Mouse (Mus musculus) heart, embryonic 16.5 days (tissue): ENCODE measurements around the gene Svs6. TPM values are rescaled to one million over a fixed set of nuclear protein-coding genes. Genes with fewer than 3 reads are reported as not detected.
"Not testable (repeated sequence)": the region's sequence is repeated elsewhere in the genome, so short reads cannot be mapped to it uniquely, and the experiment has no call there.

Experiments
- ATAC-seq: fragments of 200-750 bp; cut with Nextera tagmentation; replicated peaks from 2 replicates; pipeline ENCODE4 v1.8.0; 2017; ENCODE audit warnings: moderate number of reproducible peaks; ENCODE audit not compliant: insufficient read depth, low FRiP score; ENCODE audit errors: extremely low read depth
- H3K27ac ChIP-seq: fragments of 300-500 bp; sonication (generic); 2 replicates; pipeline ENCODE4 v1.5.1; 2014; ENCODE audit warnings: mild to moderate bottlenecking, low read length, control low read depth, moderate library complexity
- H3K27me3 ChIP-seq: fragments of 300-500 bp; sonication (generic); 2 replicates; pipeline ENCODE4 v1.6.1; 2014; ENCODE audit warnings: low read length, mixed read lengths; ENCODE audit not compliant: control insufficient read depth, insufficient read depth
- H3K36me3 ChIP-seq: fragments of 300-500 bp; sonication (generic); 2 replicates; pipeline ENCODE4 v1.6.1; 2014; ENCODE audit not compliant: control insufficient read depth, insufficient read depth
- H3K4me1 ChIP-seq: fragments of 300-500 bp; sonication (generic); 2 replicates; pipeline ENCODE4 v1.6.1; 2014; ENCODE audit warnings: low read length, mixed read lengths; ENCODE audit not compliant: control insufficient read depth, insufficient read depth
- H3K4me2 ChIP-seq: fragments of 300-500 bp; sonication (generic); 2 replicates; pipeline ENCODE4 v1.6.1; 2014; ENCODE audit warnings: low read depth, mild to moderate bottlenecking, control low read depth, low read length
- H3K4me3 ChIP-seq: fragments of 300-500 bp; sonication (generic); 2 replicates; pipeline ENCODE4 v1.5.1; 2014; ENCODE audit warnings: mild to moderate bottlenecking, control low read depth, low read length
- H3K9ac ChIP-seq: fragments of 300-500 bp; sonication (generic); 2 replicates; pipeline ENCODE4 v1.6.1; 2014; ENCODE audit warnings: low read length, control low read depth
- H3K9me3 ChIP-seq: fragments of 300-500 bp; sonication (generic); replicated peaks from 2 replicates; pipeline ENCODE4 v1.6.1; 2016; ENCODE audit warnings: low read length; ENCODE audit not compliant: control insufficient read depth
- WGBS: fragments of 180-500 bp; shearing (Covaris S2); extraction: QIAGEN DNeasy Blood & Tissue Kit; methylation state at CpG from one replicate; pipeline ENCODE4 v1.1.7; 2014; 5-methylcytosine and 5-hydroxymethylcytosine counted together
- polyA plus RNA-seq: library from polyadenylated mRNA; unstranded; fragments of >200 nt; fragmentation: Nextera tagmentation; extraction: Ambion mirVana; gene quantifications from 2 replicates; pipeline ENCODE4 v1.2.1, GENCODE M21; 2015

Gene Svs6
- polyA plus RNA-seq: not detected in 2 replicates

DNA sequence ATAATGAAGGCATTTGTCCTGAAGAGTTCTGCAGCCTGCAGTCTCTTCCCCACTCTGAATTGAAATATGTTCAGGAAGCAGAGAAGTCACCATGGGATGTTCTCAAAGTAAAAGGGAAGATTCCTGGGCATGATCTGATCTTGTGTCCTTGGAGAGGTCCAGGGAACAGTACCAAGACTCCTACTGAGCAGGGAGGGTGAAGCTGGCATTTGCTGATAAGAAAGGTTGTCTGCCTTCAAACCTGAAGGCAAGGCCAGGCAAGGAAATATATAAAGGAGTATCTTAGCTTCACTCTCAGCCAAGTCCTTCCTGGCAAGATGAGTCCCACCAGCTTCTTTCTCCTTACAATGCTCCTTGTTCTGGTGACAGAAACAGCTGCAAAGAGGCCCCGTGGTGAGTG, at the start of gene Svs6:
Svs6 (plus strand) TSS at position 301 of the 400 bp plus-strand sequence.
- not testable (repeated sequence) for ATAC-seq, H3K36me3 ChIP-seq, H3K27me3 ChIP-seq, H3K4me1 ChIP-seq, H3K27ac ChIP-seq, H3K9ac ChIP-seq, H3K4me3 ChIP-seq, H3K4me2 ChIP-seq, H3K9me3 ChIP-seq
- WGBS: 74% methylated on average over 1 of the region's 1 CpGs

DNA sequence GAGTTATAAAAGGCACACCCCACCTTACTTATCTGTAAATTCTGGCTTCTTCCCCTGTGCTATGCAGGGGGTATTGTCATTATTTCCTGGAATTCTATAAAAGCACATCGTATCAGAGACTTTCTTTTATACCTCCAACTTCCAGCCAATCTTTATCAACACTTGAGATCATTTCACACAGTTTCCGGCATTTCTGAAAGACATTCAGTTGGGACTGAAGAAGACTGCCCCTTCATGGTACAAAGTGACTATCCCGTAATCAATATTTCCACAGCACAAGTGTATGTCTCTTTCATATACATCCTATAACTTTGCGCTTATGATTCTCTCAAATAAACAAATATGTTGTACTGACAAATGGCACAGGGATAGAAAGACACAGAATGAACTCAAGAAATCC, 38.2 kb upstream of the Svs6 start, which contains the start of gene Svs4:
Svs4 (minus strand) TSS at position 101 of the 400 bp plus-strand sequence.
- no peak for ATAC-seq
- Histone ChIP-seq H3K4me3 (no peak within 1 kb of the TSS), H3K27ac (no peak within 1 kb of the TSS), H3K4me2 (no peak within 1 kb of the TSS), H3K9me3 (no peaks in the 10 kb centered on the region), H3K27me3 (no peaks in the 10 kb centered on the region), H3K4me1 (no peaks in the 10 kb centered on the region), H3K36me3 (no peaks in the 10 kb centered on the region), H3K9ac (no peak within 1 kb of the TSS)
- WGBS: 79% methylated on average over 4 of the region's 4 CpGs

DNA sequence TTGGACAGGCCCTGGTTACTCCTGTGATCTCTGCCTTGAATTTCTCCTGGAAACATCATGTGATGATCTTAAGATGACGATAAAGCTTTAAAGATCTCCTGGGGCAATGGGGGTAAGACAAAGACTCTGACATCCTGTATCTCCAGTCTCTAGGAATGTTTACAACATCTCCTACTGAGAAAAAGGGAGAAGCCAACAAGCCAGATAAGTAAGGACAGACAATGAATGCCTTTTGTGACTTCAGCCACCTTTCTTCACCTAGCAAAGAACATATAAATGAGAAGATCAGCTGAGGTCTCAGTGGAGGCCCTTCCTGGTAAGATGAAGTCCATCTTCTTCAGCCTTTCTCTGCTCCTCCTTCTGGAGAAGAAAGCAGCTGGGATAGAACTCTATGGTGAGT, 27.6 kb upstream of the Svs6 start, which contains the start of gene Svs3a:
Svs3a (plus strand) TSS at position 301 of the 400 bp plus-strand sequence.
- not testable (repeated sequence) for H3K9ac ChIP-seq, ATAC-seq
- 67% methylated on average over 1 of the region's 1 CpGs for WGBS

DNA sequence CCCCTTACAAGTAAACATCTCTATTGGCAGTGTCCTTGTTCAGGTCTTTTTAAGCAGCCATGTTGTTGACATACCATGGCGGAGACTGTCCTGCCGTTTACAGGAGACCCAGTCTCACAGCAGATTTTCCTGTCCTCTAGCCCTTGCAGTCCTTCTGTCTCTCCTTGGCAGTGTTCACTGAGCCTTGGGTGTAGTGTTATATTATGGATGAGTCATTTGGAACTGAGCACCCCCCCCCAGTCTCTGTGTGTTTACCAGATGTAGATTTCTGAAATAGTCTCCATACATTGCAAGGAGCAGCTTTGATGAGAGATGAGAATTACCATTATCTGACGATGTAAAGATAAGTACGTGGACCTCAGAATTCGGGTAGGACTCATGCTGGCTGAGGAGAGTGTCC, 4.0 kb upstream of the Svs6 start:
- Histone ChIP-seq H3K9me3 (no peaks in the 10 kb centered on the region), H3K4me1 (no peaks in the 10 kb centered on the region), H3K27ac (no peak overlapping the region), H3K9ac (no peak overlapping the region), H3K4me3 (no peak overlapping the region), H3K36me3 (no peaks in the 10 kb centered on the region), H3K4me2 (no peak overlapping the region), H3K27me3 (no peaks in the 10 kb centered on the region)
- ATAC-seq: no peak
- WGBS: 72% methylated on average over 5 of the region's 5 CpGs

More for the DNA sequence above, 27.6 kb upstream of the Svs6 start, which contains the start of gene Svs3a:
- not testable (repeated sequence) for H3K27me3 ChIP-seq, H3K4me2 ChIP-seq, H3K4me1 ChIP-seq, H3K9me3 ChIP-seq, H3K4me3 ChIP-seq, H3K27ac ChIP-seq, H3K36me3 ChIP-seq

DNA sequence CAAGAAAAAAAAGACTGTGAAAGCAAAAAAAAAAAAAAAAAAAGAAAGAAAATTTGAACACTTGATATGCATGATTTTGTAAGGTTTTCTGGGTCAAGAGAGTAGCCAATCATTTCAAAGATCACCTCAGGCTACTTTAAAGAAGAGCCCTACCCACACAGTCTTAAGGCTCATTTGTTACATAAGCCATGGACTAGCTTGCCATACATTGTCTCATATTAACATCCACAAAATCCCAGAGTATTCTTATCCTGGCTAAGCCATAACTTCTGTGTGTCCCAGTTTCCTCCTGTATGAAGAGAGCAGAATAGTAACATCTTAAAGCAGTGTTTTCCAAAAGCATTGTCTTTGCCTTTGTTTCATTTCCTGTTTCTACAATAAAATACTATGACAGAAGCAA, 1.1 kb upstream of the Svs6 start:
- H3K27ac ChIP-seq, H3K4me3 ChIP-seq, H3K9ac ChIP-seq, ATAC-seq, H3K36me3 ChIP-seq, H3K27me3 ChIP-seq, H3K4me1 ChIP-seq, H3K4me2 ChIP-seq, H3K9me3 ChIP-seq: not testable (repeated sequence)

DNA sequence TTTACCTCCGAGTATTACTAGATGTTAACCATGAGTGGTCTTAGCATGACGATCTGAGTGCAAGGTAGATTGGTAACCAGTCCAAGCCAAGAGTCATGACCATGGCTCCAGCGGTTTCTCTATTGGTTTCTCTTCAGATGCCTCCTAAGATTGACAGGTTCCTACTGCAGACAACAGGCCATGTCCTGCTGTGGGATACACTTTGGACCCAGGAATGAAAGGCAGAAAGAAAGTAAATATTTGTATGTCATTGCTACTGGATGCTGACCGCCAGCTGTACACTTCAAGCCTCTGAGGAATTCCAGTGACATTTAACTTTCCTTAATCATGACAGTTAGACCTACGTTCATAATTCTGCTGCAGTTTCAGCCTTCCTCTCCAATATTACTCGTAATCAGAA, 4.4 kb downstream of the Svs6 start:
- H3K4me2 ChIP-seq: no peak overlapping the region
- no peak for ATAC-seq
- 80% methylated on average over 6 of the region's 6 CpGs for WGBS
- H3K4me3 ChIP-seq: no peak overlapping the region
- no peaks in the 10 kb centered on the region for H3K36me3 ChIP-seq
- H3K27me3 ChIP-seq: no peaks in the 10 kb centered on the region
- no peak overlapping the region for H3K27ac ChIP-seq
- no peaks in the 10 kb centered on the region for H3K4me1 ChIP-seq
- no peak overlapping the region for H3K9ac ChIP-seq
- no peaks in the 10 kb centered on the region for H3K9me3 ChIP-seq

DNA sequence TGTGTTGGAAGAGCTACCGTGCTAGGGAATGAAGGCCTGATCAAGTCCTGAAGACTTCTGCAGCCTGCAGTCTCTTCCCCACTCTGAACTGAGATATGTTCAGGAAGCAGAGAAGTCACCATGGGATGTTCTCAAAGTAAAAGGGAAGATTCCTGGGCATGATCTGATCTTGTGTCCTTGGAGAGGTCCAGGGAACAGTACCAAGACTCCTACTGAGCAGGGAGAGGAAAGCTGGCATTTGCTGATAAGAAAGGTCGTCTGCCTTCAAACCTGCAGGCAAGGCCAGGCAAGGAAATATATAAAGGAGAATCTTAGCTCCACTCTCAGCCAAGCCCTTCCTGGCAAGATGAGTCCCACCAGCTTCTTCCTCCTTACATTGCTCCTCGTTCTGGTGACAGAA, 15.9 kb downstream of the Svs6 start, which contains the start of gene Svs5:
Svs5 (plus strand) TSS at position 301 of the 400 bp plus-strand sequence.
- 52% methylated on average over 3 of the region's 3 CpGs for WGBS
- H3K4me1 ChIP-seq, H3K4me3 ChIP-seq, H3K27ac ChIP-seq, H3K9me3 ChIP-seq, H3K27me3 ChIP-seq, ATAC-seq, H3K4me2 ChIP-seq, H3K9ac ChIP-seq, H3K36me3 ChIP-seq: not testable (repeated sequence)

DNA sequence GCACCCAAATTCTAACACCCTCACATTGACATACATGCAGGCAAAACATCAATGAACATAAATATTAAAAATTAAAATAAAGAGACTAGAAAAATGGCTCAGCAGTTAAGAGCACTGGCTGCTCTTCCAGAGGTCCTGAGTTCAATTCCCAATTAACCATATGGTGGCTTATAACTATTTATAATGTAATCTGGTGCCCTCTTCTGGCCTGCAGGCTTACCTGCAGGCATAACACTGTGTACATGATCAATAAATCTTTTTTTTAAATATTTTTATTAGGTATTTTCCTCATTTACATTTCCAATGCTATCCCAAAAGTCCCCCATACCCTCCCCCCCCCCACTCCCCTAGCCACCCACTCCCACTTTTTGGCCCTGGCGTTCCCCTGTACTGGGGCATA, 27.2 kb downstream of the Svs6 start:
- not testable (repeated sequence) for ATAC-seq, H3K4me3 ChIP-seq, H3K9me3 ChIP-seq, H3K27ac ChIP-seq, H3K4me2 ChIP-seq, H3K9ac ChIP-seq, H3K4me1 ChIP-seq, H3K27me3 ChIP-seq, H3K36me3 ChIP-seq
- WGBS: 71% methylated on average over 1 of the region's 1 CpGs

DNA sequence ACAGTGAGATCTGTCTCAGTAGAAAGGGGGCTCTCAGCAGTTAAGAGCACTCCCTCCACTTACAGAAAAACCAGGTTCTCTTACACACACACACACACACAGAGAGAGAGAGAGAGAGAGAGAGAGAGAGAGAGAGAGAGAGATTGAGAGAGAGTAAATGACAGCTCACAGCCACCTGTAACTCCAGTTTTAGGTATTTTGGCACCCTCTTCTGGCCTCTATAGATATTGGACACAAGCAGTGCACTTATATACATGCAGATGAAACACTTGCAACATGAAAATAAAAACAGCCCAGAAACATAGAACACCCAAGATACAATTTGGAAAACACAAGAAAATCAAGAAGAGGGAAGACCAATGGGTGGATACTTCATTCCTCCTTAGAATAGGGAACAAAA, 31.1 kb downstream of the Svs6 start:
- not testable (repeated sequence) for H3K9me3 ChIP-seq, ATAC-seq, H3K4me3 ChIP-seq, H3K9ac ChIP-seq, H3K36me3 ChIP-seq, H3K27ac ChIP-seq, H3K27me3 ChIP-seq, H3K4me2 ChIP-seq, H3K4me1 ChIP-seq

DNA sequence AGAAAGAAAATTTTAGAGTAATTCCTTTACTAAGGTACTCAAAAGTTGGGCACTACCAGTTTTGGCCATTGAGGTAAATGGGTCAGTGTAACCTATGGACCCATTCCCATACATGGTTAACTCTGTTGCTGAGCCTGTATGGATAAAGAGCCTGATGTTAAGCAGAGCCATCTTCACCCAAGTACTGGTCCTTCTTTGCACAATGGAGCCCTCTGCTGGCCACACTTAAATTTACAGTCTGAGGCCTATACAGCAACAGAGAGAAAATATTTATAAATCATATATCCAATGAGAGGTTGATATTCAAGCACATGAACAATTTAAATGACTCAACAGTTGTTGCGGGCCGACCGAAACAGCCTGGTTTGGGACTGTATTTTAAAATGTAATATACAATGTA, 32.4 kb downstream of the Svs6 start:
- no peaks in the 10 kb centered on the region for H3K36me3 ChIP-seq
- H3K4me3 ChIP-seq: no peak overlapping the region
- no peak overlapping the region for H3K9ac ChIP-seq
- no peak for ATAC-seq
- H3K27me3 ChIP-seq: no peaks in the 10 kb centered on the region
- no peaks in the 10 kb centered on the region for H3K4me1 ChIP-seq
- H3K27ac ChIP-seq: no peak overlapping the region
- 93% methylated on average over 3 of the region's 3 CpGs for WGBS
- no peak overlapping the region for H3K4me2 ChIP-seq
- H3K9me3 ChIP-seq: no peaks in the 10 kb centered on the region; the same call in 1 of the 2 replicates
